Mouse (Mus musculus) olfactory bulb, adult 2 months (tissue): ENCODE results near the gene Xxylt1. TPM values are rescaled to one million over a fixed set of nuclear protein-coding genes. Genes with fewer than 3 reads are reported as not detected.

ENCODE experiments used
- H3K27ac ChIP-seq: fragments of 200-500 bp; 2 replicates; pipeline ENCODE4 v1.5.1; 2012; ENCODE audit warnings: low read depth, low read length; ENCODE audit not compliant: insufficient read depth
- H3K4me1 ChIP-seq: fragments of 200-500 bp; 2 replicates; pipeline ENCODE4 v1.6.1; 2012; ENCODE audit warnings: low read length; ENCODE audit not compliant: control insufficient read depth, insufficient read depth
- H3K4me3 ChIP-seq: fragments of 200-500 bp; 2 replicates; pipeline ENCODE4 v1.5.1; 2012; ENCODE audit warnings: mild to moderate bottlenecking, low read depth, low read length, moderate library complexity; ENCODE audit not compliant: insufficient read depth
- CTCF ChIP-seq: fragments of 200-500 bp; IDR thresholded peaks from 2 replicates; pipeline ENCODE4 v1.5.1; 2012; ENCODE audit warnings: low read depth, mild to moderate bottlenecking, low read length, moderate library complexity; ENCODE audit not compliant: insufficient read depth
- POLR2A ChIP-seq: fragments of 200-500 bp; IDR thresholded peaks from 2 replicates; pipeline ENCODE4 v1.6.1; 2012; ENCODE audit warnings: mild to moderate bottlenecking, low read depth, low read length, moderate library complexity; ENCODE audit not compliant: insufficient read depth
- WGBS: fragments of 180-500 bp; shearing (Covaris S2); methylation state at CpG from one replicate; pipeline ENCODE4 v1.1.7; 2018; 5-methylcytosine and 5-hydroxymethylcytosine counted together
- polyA plus RNA-seq: library from polyadenylated mRNA; stranded (reverse); fragments of >200 nt; gene quantifications from 2 replicates; pipeline ENCODE4 v1.2.4, GENCODE M21; 2012; ENCODE audit warnings: low replicate concordance; ENCODE audit not compliant: missing spikeins, insufficient read depth, insufficient read length

Gene Xxylt1
- polyA plus RNA-seq, 1 experiment, result not detected

GRCm38 (mm10) chr16:30940699-30941098 is 140.5 kb downstream of the Xxylt1 start:
- H3K4me1 ChIP-seq, result no peaks in the 10 kb centered on the region
- WGBS, result 87% methylated on average over 2 of the region's 2 CpGs
- no peak overlapping the region for H3K27ac ChIP-seq
- TF ChIP-seq POLR2A (no peak), CTCF (no peak)
- no peak overlapping the region for H3K4me3 ChIP-seq

GRCm38 (mm10) chr16:30939903-30940302 is 141.3 kb downstream of the Xxylt1 start:
- H3K27ac ChIP-seq, result no peak overlapping the region
- 31% methylated on average over 3 of the region's 3 CpGs for WGBS
- no peak overlapping the region for H3K4me3 ChIP-seq
- TF ChIP-seq CTCF (no peak), POLR2A (no peak)
- peaks cover 5% of the 10 kb centered on the region; the same call in 1 of the 2 replicates for H3K4me1 ChIP-seq

GRCm38 (mm10) chr16:30939210-30939609 is 142.0 kb downstream of the Xxylt1 start:
- H3K4me1 ChIP-seq, result peaks cover 8% of the 10 kb centered on the region; the same call in 1 of the 2 replicates
- H3K4me3 ChIP-seq, result no peak overlapping the region
- WGBS, result 88% methylated on average over 8 of the region's 8 CpGs
- TF ChIP-seq CTCF (no peak), POLR2A (no peak)
- no peak overlapping the region for H3K27ac ChIP-seq

GRCm38 (mm10) chr16:30938664-30939063 is 142.6 kb downstream of the Xxylt1 start:
- TF ChIP-seq POLR2A (no peak), CTCF (no peak)
- Histone ChIP-seq H3K27ac (no peak overlapping the region), H3K4me1 (peaks cover 8% of the 10 kb centered on the region; the same call in 1 of the 2 replicates), H3K4me3 (no peak overlapping the region)
- WGBS, result 90% methylated on average over 3 of the region's 3 CpGs

- TF ChIP-seq CTCF (no peak), POLR2A (no peak)
- 96% methylated on average over 3 of the region's 3 CpGs for WGBS
- peaks cover 8% of the 10 kb centered on the region; the same call in 1 of the 2 replicates for H3K4me1 ChIP-seq
- no peak overlapping the region for H3K4me3 ChIP-seq
- no peak overlapping the region for H3K27ac ChIP-seq
Observed at GRCm38 (mm10) chr16:30937665-30938064, 143.6 kb downstream of the Xxylt1 start.

- no peak overlapping the region for H3K27ac ChIP-seq
- no peak overlapping the region for H3K4me3 ChIP-seq
- TF ChIP-seq CTCF, result no peak
- TF ChIP-seq POLR2A, result no peak
- WGBS, result 72% methylated on average over 6 of the region's 6 CpGs
- H3K4me1 ChIP-seq, result peaks cover 8% of the 10 kb centered on the region; the same call in 1 of the 2 replicates
Observed at GRCm38 (mm10) chr16:30936471-30936870, 144.8 kb downstream of the Xxylt1 start.

GRCm38 (mm10) chr16:30936012-30936461 is 145.2 kb downstream of the Xxylt1 start:
- 94% methylated on average over 7 of the region's 7 CpGs for WGBS
- Histone ChIP-seq H3K27ac (no peak overlapping the region), H3K4me1 (peaks cover 8% of the 10 kb centered on the region; the same call in 1 of the 2 replicates), H3K4me3 (no peak overlapping the region)
- TF ChIP-seq POLR2A (no peak), CTCF (no peak)

- Histone ChIP-seq H3K27ac (no peak overlapping the region), H3K4me1 (peaks cover 8% of the 10 kb centered on the region; the same call in 1 of the 2 replicates), H3K4me3 (no peak overlapping the region)
- no peak for TF ChIP-seq CTCF
- WGBS, result 56% methylated on average over 15 of the region's 15 CpGs
Observed at GRCm38 (mm10) chr16:30934967-30935690, 146.1 kb downstream of the Xxylt1 start.

- no peak overlapping the region for H3K4me3 ChIP-seq
- no peak overlapping the region for H3K27ac ChIP-seq
- H3K4me1 ChIP-seq, result peaks cover 8% of the 10 kb centered on the region; the same call in 1 of the 2 replicates
- WGBS, result 71% methylated on average over 11 of the region's 11 CpGs
- TF ChIP-seq POLR2A (no peak), CTCF (no peak)
Observed at GRCm38 (mm10) chr16:30934205-30934780, 146.9 kb downstream of the Xxylt1 start.
